Mouse (Mus musculus): Measurements from ENCODE around the gene Mapk1.
A peak's percentile ranks its signal among the peaks of the same experiment; 100 is the strongest.

Mapk1 gene

DNA sequence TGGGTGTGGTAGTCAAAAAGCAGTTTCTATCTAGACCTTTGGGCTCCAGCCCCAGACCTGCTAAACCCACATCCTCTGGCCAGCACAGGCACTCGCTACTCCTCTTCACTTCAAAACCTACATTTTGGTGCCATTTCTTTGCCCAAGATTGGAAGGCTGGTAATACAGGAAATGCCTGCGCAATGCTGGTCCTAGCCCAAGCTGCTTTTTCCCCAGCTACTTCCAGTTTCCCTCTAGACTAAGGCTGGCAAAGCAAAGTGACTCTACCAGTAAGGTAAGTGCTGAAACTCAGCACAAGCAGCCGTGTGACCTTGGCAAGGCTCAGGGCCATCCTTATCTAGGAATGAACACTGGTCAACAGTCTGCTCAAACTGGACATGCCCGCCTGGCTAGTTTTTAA, 102.5 kb downstream of the Mapk1 start:
- no peak for DNase-seq (ENCODE audit: low read depth, low spot score)

GRCm38 (mm10) chr16:17086241-17086640, 103.1 kb downstream of the Mapk1 start:
- no peak for DNase-seq (ENCODE audit: low read depth, low spot score)

DNA sequence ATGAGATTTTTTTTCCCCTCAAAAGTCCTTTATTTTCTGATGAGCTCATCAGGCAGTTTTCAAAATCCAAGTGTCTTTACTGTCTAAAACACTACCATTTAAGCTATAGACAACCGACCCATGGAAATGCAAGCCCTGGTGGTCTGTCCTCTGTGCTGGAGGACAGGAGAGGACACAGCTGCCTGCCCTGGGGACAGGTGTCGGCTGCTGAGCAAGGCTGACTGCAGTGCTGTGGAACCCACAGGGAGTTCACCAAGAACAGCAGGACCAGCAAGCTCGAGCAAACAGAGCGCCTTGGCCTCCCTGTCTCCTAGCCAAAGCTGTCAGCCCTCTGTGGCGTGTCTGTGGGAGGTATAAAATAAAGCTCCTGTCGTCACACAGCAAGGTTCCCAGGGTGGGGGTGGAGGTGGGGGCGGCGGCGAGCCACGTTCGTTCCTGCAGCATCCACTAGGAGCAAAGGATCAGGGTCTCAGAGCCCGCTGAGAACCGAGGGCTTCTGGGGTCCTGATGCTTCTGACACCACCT, 103.5 kb downstream of the Mapk1 start:
- DNase-seq (ENCODE audit: low read depth, low spot score), result peak; percentile 45

GRCm38 (mm10) chr16:17088346-17088745, 105.2 kb downstream of the Mapk1 start:
- DNase-seq (ENCODE audit: low read depth, low spot score), result no peak

DNA sequence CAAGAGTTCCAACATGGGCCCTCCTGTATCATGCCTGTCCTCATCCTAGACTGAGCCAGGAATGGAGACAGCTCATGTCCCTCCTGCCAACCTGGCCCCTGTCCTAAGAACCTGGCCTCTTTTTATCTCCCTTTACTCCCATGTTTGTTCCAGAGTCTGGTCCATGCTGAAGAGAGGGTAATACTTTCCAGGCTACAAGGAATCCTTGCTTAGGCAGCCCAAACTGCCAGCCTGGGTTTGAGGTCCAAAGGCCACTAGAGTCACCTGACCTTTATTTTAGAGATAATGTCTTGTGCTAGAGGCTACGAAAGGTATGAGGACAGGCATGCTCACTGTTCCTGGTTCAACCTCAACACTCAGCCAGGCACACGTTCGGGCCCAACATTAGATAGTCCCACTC, 113.8 kb downstream of the Mapk1 start:
- DNase-seq (ENCODE audit: low read depth, low spot score), result no peak

Data from telencephalon, adult 2 months (tissue).